Mouse (Mus musculus) midbrain, postnatal 0 days (tissue): ENCODE results near the gene St6gal1. TPM values are rescaled to one million over a fixed set of nuclear protein-coding genes. Genes with fewer than 3 reads are reported as not detected.

Experiments used
- ATAC-seq: fragments of 200-750 bp; cut with Nextera tagmentation; 2 replicates; pipeline ENCODE4 v1.8.0; 2017; ENCODE audit warnings: moderate number of reproducible peaks, mild to moderate bottlenecking, moderate TSS enrichment, moderate library complexity; ENCODE audit not compliant: low FRiP score
- DNase-seq: peaks from one replicate; pipeline ENCODE4 v3.0.0-alpha.2; 2015; ENCODE audit warnings: low spot score
- H3K27ac ChIP-seq: fragments of 300-500 bp; sonication (generic); 2 replicates; pipeline ENCODE4 v1.5.1; 2014; ENCODE audit warnings: low read depth, mild to moderate bottlenecking, low read length, mixed read lengths
- H3K27me3 ChIP-seq: fragments of 300-500 bp; sonication (generic); 2 replicates; pipeline ENCODE4 v1.6.1; 2014; ENCODE audit warnings: low read length, control low read depth, mixed read lengths; ENCODE audit not compliant: insufficient read depth
- H3K36me3 ChIP-seq: fragments of 300-500 bp; sonication (generic); 2 replicates; pipeline ENCODE4 v1.6.1; 2014; ENCODE audit warnings: low read length, control low read depth, mixed read lengths; ENCODE audit not compliant: insufficient read depth
- H3K4me1 ChIP-seq: fragments of 300-500 bp; sonication (generic); 2 replicates; pipeline ENCODE4 v1.6.1; 2014; ENCODE audit warnings: mild to moderate bottlenecking, control low read depth, antibody characterized with exemption, low read length, mixed read lengths; ENCODE audit not compliant: insufficient read depth
- H3K4me2 ChIP-seq: fragments of 300-500 bp; sonication (generic); 2 replicates; pipeline ENCODE4 v1.6.1; 2014; ENCODE audit warnings: low read depth, mild to moderate bottlenecking, low read length, mixed read lengths; ENCODE audit not compliant: poor library complexity, severe bottlenecking
- H3K4me3 ChIP-seq: fragments of 300-500 bp; sonication (generic); 2 replicates; pipeline ENCODE4 v1.5.1; 2014; ENCODE audit warnings: low read depth, mild to moderate bottlenecking, low read length, moderate library complexity
- H3K9ac ChIP-seq: fragments of 300-500 bp; sonication (generic); replicated peaks from 2 replicates; pipeline ENCODE4 v1.6.1; 2014; ENCODE audit warnings: mild to moderate bottlenecking, low read length, moderate library complexity, mixed read lengths; ENCODE audit not compliant: poor library complexity, severe bottlenecking
- H3K9me3 ChIP-seq: fragments of 300-500 bp; sonication (generic); 2 replicates; pipeline ENCODE4 v1.6.1; 2016; ENCODE audit warnings: low read length, control low read depth
- CTCF ChIP-seq: IDR thresholded peaks from 2 replicates; pipeline ENCODE4 v1.5.1; 2016; ENCODE audit warnings: antibody characterized with exemption, mild to moderate bottlenecking
- WGBS: fragments of 180-500 bp; shearing (Covaris S2); extraction: QIAGEN DNeasy Blood & Tissue Kit; methylation state at CpG from one replicate; pipeline ENCODE4 v1.1.7; 2014; 5-methylcytosine and 5-hydroxymethylcytosine counted together
- polyA plus RNA-seq: library from polyadenylated mRNA; unstranded; fragments of >200 nt; fragmentation: Nextera tagmentation; extraction: Ambion mirVana; gene quantifications from 2 replicates; pipeline ENCODE4 v1.2.1, GENCODE M21; 2015
- total RNA-seq: library from RNA; depleted of rRNA; stranded (reverse); fragments of >200 nt; gene quantifications from 2 replicates; pipeline ENCODE4 v1.2.3, GENCODE M21; 2014

St6gal1 gene
- total and polyA plus RNA-seq, 2 experiments from 2014 or later, result 12.0 to 20.6 TPM

DNA sequence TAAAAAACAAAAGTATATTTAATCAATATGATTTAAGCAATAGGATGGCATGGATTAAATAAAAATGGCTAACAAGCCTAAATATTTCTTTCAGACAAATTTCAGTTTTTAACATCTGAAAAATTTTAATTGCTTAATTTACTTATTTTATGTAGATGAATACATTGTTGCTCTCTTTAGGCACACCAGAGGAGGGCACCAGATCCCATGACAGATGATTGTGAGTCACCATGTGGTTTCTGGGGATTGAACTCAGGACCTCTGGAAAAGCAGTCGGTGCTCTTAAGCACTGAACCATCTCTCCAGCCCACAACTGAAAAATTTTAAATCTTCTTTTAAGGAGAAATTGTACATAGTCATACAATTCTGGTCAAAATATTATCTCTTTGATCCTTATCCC lies 34.9 kb upstream of the St6gal1 start:
- no peaks in the 10 kb centered on the region for H3K36me3 ChIP-seq

DNA sequence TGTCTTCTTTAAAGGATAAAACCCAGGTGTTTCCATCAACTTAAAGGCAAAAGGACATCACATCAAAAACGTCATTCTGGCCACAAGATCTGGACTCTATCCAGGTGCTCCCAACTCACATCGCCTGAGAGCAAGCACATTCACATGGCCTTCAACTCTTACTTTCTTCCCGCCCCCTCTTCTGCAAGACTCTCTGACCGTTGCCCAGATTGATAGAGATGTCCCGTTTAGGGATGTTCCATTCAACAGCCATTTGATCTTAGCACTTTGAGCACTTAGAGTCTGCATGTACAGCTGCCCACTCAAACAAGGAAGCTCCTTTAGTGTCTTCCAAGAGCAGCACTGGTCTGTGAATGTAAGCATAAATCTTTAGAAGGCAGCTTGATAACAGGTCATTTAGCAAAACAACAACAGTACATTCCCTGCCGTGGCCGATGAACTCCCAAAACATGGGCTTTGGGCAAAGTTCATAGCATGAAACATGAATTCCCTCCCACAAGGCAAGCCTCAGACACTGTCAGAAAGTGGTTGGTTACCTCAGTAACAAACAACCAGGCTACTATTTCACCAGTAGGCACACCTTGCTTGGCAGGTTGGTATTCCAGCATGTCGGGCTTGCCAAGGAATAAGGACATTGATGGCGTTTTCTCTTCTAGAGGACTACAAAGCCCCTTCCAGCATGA lies 32.8 kb upstream of the St6gal1 start:
- Histone ChIP-seq H3K4me3 (no peak overlapping the region), H3K4me2 (no peak overlapping the region), H3K27ac (no peak overlapping the region), H3K27me3 (no peaks in the 10 kb centered on the region), H3K9ac (no peak overlapping the region), H3K36me3 (no peaks in the 10 kb centered on the region), H3K4me1 (no peaks in the 10 kb centered on the region), H3K9me3 (no peaks in the 10 kb centered on the region)
- no peak for ATAC-seq
- WGBS, result 91% methylated on average over 9 of the region's 9 CpGs
- no peak for DNase-seq
- TF ChIP-seq CTCF, result no peak

More for the DNA sequence above, 34.9 kb upstream of the St6gal1 start:
- ATAC-seq (no peak), DNase-seq (no peak)
- H3K9ac ChIP-seq, result no peak overlapping the region
- H3K27me3 ChIP-seq, result no peaks in the 10 kb centered on the region
- H3K9me3 ChIP-seq, result no peaks in the 10 kb centered on the region
- no peak overlapping the region for H3K4me3 ChIP-seq
- TF ChIP-seq CTCF, result no peak
- no peak overlapping the region for H3K4me2 ChIP-seq
- 77% methylated on average over 1 of the region's 1 CpGs for WGBS
- H3K4me1 ChIP-seq, result no peaks in the 10 kb centered on the region
- no peak overlapping the region for H3K27ac ChIP-seq

DNA sequence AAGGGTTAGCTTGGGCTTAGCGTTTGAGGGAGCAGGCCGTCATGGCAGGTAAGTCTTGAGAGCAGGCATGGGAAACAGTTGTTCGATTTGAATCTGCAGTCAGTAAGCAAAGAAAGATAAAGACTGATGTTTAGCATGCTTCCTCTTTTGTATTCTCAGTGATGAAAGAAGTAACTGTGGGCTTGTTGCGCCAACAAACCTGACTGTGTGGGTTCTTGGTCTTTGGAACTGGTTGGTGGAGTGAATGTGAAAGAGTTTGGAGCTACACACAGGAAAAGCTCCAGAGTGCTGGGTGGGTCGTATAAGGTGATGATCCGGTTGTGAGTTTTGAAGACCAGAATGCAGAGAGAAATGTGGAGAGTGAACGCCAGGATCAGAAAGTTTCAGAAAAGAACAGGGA lies 28.9 kb upstream of the St6gal1 start:
- H3K4me2 ChIP-seq, result no peak overlapping the region
- no peak overlapping the region for H3K9ac ChIP-seq
- DNase-seq (no peak), ATAC-seq (no peak)
- TF ChIP-seq CTCF, result no peak
- no peaks in the 10 kb centered on the region for H3K36me3 ChIP-seq
- H3K4me1 ChIP-seq, result no peaks in the 10 kb centered on the region
- no peak overlapping the region for H3K27ac ChIP-seq
- 88% methylated on average over 7 of the region's 7 CpGs for WGBS
- H3K4me3 ChIP-seq, result no peak overlapping the region
- H3K9me3 ChIP-seq, result no peaks in the 10 kb centered on the region
- H3K27me3 ChIP-seq, result no peaks in the 10 kb centered on the region

DNA sequence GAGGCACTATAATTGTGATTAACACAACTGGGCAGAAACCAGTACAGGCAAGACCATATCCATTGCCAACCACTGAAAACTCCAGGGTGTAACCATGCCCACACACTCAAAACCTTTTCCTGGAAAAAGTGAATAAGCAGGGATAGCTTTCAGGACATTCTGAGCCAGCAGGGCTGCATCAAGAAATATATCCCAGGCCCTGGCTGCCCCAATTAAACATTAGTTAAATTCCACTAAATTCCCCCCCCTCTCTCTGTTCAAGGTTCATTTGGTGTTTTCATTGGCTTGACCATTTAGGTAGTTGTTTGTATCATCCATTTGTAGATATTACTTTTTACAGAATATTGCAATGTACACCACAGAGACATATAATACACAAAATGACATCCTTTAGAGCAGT lies 28.2 kb upstream of the St6gal1 start:
- no peak for DNase-seq
- no peak for TF ChIP-seq CTCF
- H3K9ac ChIP-seq, result no peak overlapping the region
- no peaks in the 10 kb centered on the region for H3K36me3 ChIP-seq
- H3K27me3 ChIP-seq, result no peaks in the 10 kb centered on the region
- H3K27ac ChIP-seq, result no peak overlapping the region
- H3K4me2 ChIP-seq, result no peak overlapping the region
- H3K9me3 ChIP-seq, result no peaks in the 10 kb centered on the region
- no peak overlapping the region for H3K4me3 ChIP-seq
- ATAC-seq, result no peak
- no peaks in the 10 kb centered on the region for H3K4me1 ChIP-seq

DNA sequence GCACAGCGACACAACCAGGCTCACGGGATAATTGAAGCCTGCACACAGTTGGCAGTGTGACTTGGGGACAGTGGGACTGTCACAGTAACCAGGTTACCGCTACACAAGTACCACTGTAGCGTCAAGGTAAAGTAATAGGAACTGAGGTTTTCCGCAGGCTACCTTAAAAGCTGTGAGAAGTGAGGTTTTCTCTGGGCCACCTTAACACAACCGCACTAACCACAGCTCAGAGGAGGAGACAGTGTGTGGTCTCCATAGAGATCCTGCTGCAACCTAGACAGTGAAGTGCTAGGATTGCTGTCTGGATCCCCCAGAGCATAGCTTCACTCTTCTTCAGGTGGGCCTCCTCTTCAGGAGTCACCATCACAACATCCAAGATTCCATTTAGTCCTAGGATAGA lies 27.7 kb upstream of the St6gal1 start:
- WGBS, result 92% methylated on average over 6 of the region's 6 CpGs

GRCm38 (mm10) chr16:23201498-23201897 lies 23.0 kb upstream of the St6gal1 start:
- DNase-seq (no peak), ATAC-seq (no peak)
- Histone ChIP-seq H3K4me2 (no peak overlapping the region), H3K36me3 (no peaks in the 10 kb centered on the region), H3K27me3 (no peaks in the 10 kb centered on the region), H3K4me1 (no peaks in the 10 kb centered on the region), H3K27ac (no peak overlapping the region), H3K9ac (no peak overlapping the region), H3K4me3 (no peak overlapping the region), H3K9me3 (no peaks in the 10 kb centered on the region)
- no peak for TF ChIP-seq CTCF

More for the DNA sequence above, 27.7 kb upstream of the St6gal1 start:
- Histone ChIP-seq H3K4me1 (no peaks in the 10 kb centered on the region), H3K36me3 (no peaks in the 10 kb centered on the region), H3K9me3 (no peaks in the 10 kb centered on the region), H3K4me2 (no peak overlapping the region), H3K27me3 (no peaks in the 10 kb centered on the region), H3K27ac (no peak overlapping the region), H3K4me3 (no peak overlapping the region), H3K9ac (no peak overlapping the region)
- ATAC-seq (no peak), DNase-seq (no peak)
- TF ChIP-seq CTCF, result no peak
